Mouse (Mus musculus): ENCODE results near the gene Hoga1. TPM values are rescaled to one million over a fixed set of nuclear protein-coding genes. Genes with fewer than 3 reads are reported as not detected.

Hoga1 gene
- total RNA-seq, 1 experiment = 0.89 TPM

DNA sequence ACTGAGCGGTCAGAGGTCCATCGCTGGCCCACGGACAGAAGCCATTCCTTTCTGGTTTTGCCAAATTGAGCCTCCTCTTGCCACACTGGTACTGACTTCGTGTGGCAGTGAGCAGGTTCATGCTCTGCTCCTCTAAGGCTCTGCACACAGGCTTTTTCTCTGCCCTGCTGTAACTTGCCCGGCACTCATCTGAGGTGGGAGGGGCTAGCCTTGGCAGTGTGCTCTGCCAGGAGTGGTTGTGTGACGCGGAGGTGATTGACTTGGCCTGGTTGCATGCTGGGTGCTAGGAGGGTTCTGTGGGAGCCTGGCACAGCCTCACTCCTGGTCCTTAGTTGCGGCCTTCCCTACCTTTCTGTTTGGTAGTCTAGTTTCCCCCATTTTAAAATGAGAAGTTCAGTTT, 75.0 kb downstream of the Hoga1 start:
- Histone ChIP-seq H3K27ac (ENCODE audit: insufficient read depth, low read depth, low read length, poor library complexity, severe bottlenecking) (no peak overlapping the region), H3K4me3 (ENCODE audit: insufficient read depth in 1 of 2, low read depth in 1 of 2, low read length in 2 of 2, poor library complexity in 1 of 2, severe bottlenecking in 1 of 2) (no peak overlapping the region), H3K4me1 (ENCODE audit: control insufficient read depth in 2 of 2, insufficient read depth in 2 of 2, low read length in 2 of 2, poor library complexity in 1 of 2) (peaks cover 4 to 5% of the 10 kb centered on the region in 2 experiments), H3K36me3 (ENCODE audit: control insufficient read depth, insufficient read depth, low read length, poor library complexity, severe bottlenecking) (peaks cover 48% of the 10 kb centered on the region), H3K9ac (ENCODE audit: insufficient read depth, low read depth, low read length, poor library complexity, severe bottlenecking) (no peak overlapping the region), H3K9me3 (ENCODE audit: control insufficient read depth, insufficient read depth, low read depth, low read length) (no peaks in the 10 kb centered on the region)
- in situ Hi-C loops (cut with MboI; ENCODE audit: low sequenced_read_pairs in 2 of 2, unreplicated experiment in 2 of 2) = no loop called here
- DNase-seq (ENCODE audit: low read depth, low spot score) = no peak
- TF ChIP-seq ZC3H11A (IDR thresholded peaks at IDR 0.05; ENCODE audit: borderline replicate concordance, low read depth, low read length) (no peak), HCFC1 (IDR thresholded peaks at IDR 0.05; ENCODE audit: borderline replicate concordance, insufficient read depth, low read length) (no peak), CHD2 (IDR thresholded peaks at IDR 0.05; ENCODE audit: low read depth, low read length) (no peak), ZNF384 (IDR thresholded peaks at IDR 0.05; ENCODE audit: low read depth, low read length) (no peak), MAFK (IDR thresholded peaks at IDR 0.05; ENCODE audit: insufficient read depth, low read depth, low read length) (no peak)

Other genes starting within 250 kb of the Hoga1 start
- gene Arhgap19, start 243.6 kb upstream of the Hoga1 start, total RNA-seq (2012; rRNA removed) = 31.7 and 32.5 TPM in 2 replicates
- gene Frat1, start 215.6 kb upstream of the Hoga1 start, total RNA-seq (2012; rRNA removed) = 2.5 and 3.5 TPM in 2 replicates
- gene Frat2, start 197.5 kb upstream of the Hoga1 start, total RNA-seq (2012; rRNA removed) = 4.5 and 7.0 TPM in 2 replicates
- gene Rrp12, start 149.4 kb upstream of the Hoga1 start, total RNA-seq (2012; rRNA removed) = 48.6 and 55.6 TPM in 2 replicates
- 762 and 881 TPM in 2 replicates for gene Pgam1, start 133.7 kb upstream of the Hoga1 start, total RNA-seq (2012; rRNA removed)
- gene Exosc1, start 112.2 kb upstream of the Hoga1 start, total RNA-seq (2012; rRNA removed) = 45.2 and 48.2 TPM in 2 replicates
- gene Zdhhc16, start 112.1 kb upstream of the Hoga1 start, total RNA-seq (2012; rRNA removed) = 62.7 and 73.7 TPM in 2 replicates
- gene Mms19, start 64.5 kb upstream of the Hoga1 start, total RNA-seq (2012; rRNA removed) = 59.6 and 91.5 TPM in 2 replicates
- gene Ubtd1, start 63.8 kb upstream of the Hoga1 start, total RNA-seq (2012; rRNA removed) = 14.4 and 18.2 TPM in 2 replicates
- gene Ankrd2, start 9.6 kb upstream of the Hoga1 start, total RNA-seq (2012; rRNA removed) = 0.45 TPM in 1 of 2 replicates, not detected in the other
- 0.62 and 0.69 TPM in 2 replicates for gene 4933411K16Rik, start 6.6 kb downstream of the Hoga1 start, total RNA-seq (2012; rRNA removed)
- gene Morn4, start 40.7 kb downstream of the Hoga1 start, total RNA-seq (2012; rRNA removed) = 2.9 and 3.1 TPM in 2 replicates
- 23.2 and 23.4 TPM in 2 replicates for gene Pi4k2a, start 44.9 kb downstream of the Hoga1 start, total RNA-seq (2012; rRNA removed)
- 98.8 and 99.2 TPM in 2 replicates for gene Avpi1, start 83.4 kb downstream of the Hoga1 start, total RNA-seq (2012; rRNA removed)
- 39.8 and 56.3 TPM in 2 replicates for gene Marveld1, start 101.8 kb downstream of the Hoga1 start, total RNA-seq (2012; rRNA removed)
- gene Zfyve27, start 118.3 kb downstream of the Hoga1 start, total RNA-seq (2012; rRNA removed) = 45.9 and 78.1 TPM in 2 replicates
- gene Sfrp5, start 156.6 kb downstream of the Hoga1 start, total RNA-seq (2012; rRNA removed) = 6.0 and 7.2 TPM in 2 replicates
- 0.05 and 0.09 TPM in 2 replicates for gene Golga7b, start 202.0 kb downstream of the Hoga1 start, total RNA-seq (2012; rRNA removed)